In the genomic region with DNA sequence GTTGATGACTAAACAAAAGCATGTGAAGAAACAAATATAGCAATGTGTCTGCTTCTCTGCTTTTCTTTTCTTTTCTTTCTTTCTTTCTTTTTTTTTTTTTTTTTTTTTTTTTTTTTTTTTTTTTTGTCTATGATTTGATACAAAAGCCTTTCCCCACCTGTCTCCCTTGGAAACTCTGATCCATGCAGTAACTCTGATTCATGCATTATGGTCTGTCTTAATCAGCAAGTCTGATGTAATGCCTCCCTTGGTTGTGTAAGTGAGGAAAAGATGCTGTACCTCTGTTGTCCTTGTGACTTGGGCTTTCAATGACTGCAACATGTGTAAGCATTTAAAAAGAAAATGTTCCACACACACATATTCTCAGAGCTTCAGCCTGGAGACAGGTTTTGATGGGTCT, we compare ENCODE assay signal across 24 mouse cellular contexts.
DNase-seq lines count a peak whose midpoint lies in the region; TF ChIP-seq lines count a peak whose summit lies in the region.
"Had no signal": no experiment of that assay in that cellular context is flagged by ENCODE, and none has a peak within 500 bp of the region (broad histone marks: within the 10 kb centered on the region; RNA-seq: fewer than 3 reads in every experiment).

No protein-coding gene starts in this region.

- H3K4me2 ChIP-seq in myocyte (ENCODE audit: low read depth) = peak overlapping the region; percentile 73
- H3K4me2 ChIP-seq: forebrain, embryonic 12.5 days; heart, embryonic 12.5 days; hindbrain, embryonic 12.5 days; liver, embryonic 13.5 days; midbrain, embryonic 13.5 days; neural tube, embryonic 12.5 days; stomach, embryonic 15.5 days had no signal

- intact Hi-C loops in heart, postnatal 14 days (cut with DNase I) = no loop called here

- H3K36me3 ChIP-seq in C2C12 (ENCODE audit: control insufficient read depth, insufficient read depth) (no peaks in the 10 kb centered on the region), myocyte (ENCODE audit: control insufficient read depth, insufficient read depth) (no peaks in the 10 kb centered on the region)
- H3K36me3 ChIP-seq: forebrain, embryonic 12.5 days; heart, embryonic 12.5 days; hindbrain, embryonic 12.5 days; liver, embryonic 13.5 days; midbrain, embryonic 13.5 days; neural tube, embryonic 12.5 days; stomach, embryonic 15.5 days had no signal

- H3K4me3 ChIP-seq in C2C12 (ENCODE audit: insufficient read depth, poor library complexity, severe bottlenecking) (no peak overlapping the region), myocyte (no peak overlapping the region)
- H3K4me3 ChIP-seq: forebrain, embryonic 12.5 days; heart, embryonic 12.5 days; hindbrain, embryonic 12.5 days; liver, embryonic 13.5 days; megakaryocyte, embryonic 14.5 days; midbrain, embryonic 13.5 days; neural tube, embryonic 12.5 days; stomach, embryonic 15.5 days had no signal

- DNase-seq in NIH3T3 (ENCODE audit: low read depth) = peak; percentile 74
- peak; percentile 33 for DNase-seq in fibroblast of lung, adult 2 months (ENCODE audit: low read depth)
- DNase-seq in lung, postnatal 14 days = no peak
- no peak for DNase-seq in cerebellum, postnatal 36 days
- no peak for DNase-seq in heart, postnatal 14 days
- DNase-seq: adrenal gland, postnatal 10 days; cerebellum, adult 8-10 months; heart, postnatal 10 days; kidney, adult 18-20 months; kidney, postnatal 4 days; layer of hippocampus, adult 9-11 months; liver, embryonic 13.5 days; lung, adult 2 months; lung, postnatal 36 days; thymus, postnatal 4 days had no signal

- H3K79me2 ChIP-seq in C2C12 (ENCODE audit: control insufficient read depth, insufficient read depth) = no peaks in the 10 kb centered on the region
- H3K79me2 ChIP-seq in myocyte (ENCODE audit: control insufficient read depth, insufficient read depth) = no peaks in the 10 kb centered on the region

- TF ChIP-seq CTCF in C2C12 (IDR thresholded peaks at IDR 0.05; ENCODE audit: control insufficient read depth, insufficient read depth, insufficient read length) = no peak

- no peak for TF ChIP-seq POLR2A in myocyte (IDR thresholded peaks at IDR 0.05; ENCODE audit: insufficient read length, low read depth)

- H3ac ChIP-seq in C2C12 (ENCODE audit: control insufficient read depth, insufficient read length, low read depth) (no peak overlapping the region), myocyte (ENCODE audit: control insufficient read depth, insufficient read length) (no peak overlapping the region)

- H3K27me3 ChIP-seq in C2C12 (ENCODE audit: control insufficient read depth, insufficient read depth, insufficient read length) = no peaks in the 10 kb centered on the region
- H3K27me3 ChIP-seq in myocyte (ENCODE audit: control insufficient read depth, insufficient read depth, insufficient read length) = no peaks in the 10 kb centered on the region
- H3K27me3 ChIP-seq: heart, embryonic 12.5 days; hindbrain, embryonic 12.5 days; liver, embryonic 13.5 days; megakaryocyte, embryonic 14.5 days; midbrain, embryonic 13.5 days; neural tube, embryonic 12.5 days; stomach, embryonic 15.5 days had no signal

- H3K79me3 ChIP-seq in C2C12 (ENCODE audit: low read depth) = no peaks in the 10 kb centered on the region

TF ChIP-seq in C2C12, 6 proteins besides CTCF, POLR2A, EP300 and RAD21:
- TF ChIP-seq MYOG (IDR thresholded peaks at IDR 0.05; ENCODE audit: control insufficient read depth, extremely low read depth, insufficient read length) = no peak
- TF ChIP-seq MYOD1 (IDR thresholded peaks at IDR 0.05; ENCODE audit: control insufficient read depth, insufficient read length, low read depth) = peak; percentile 52
- TF ChIP-seq CEBPB (IDR thresholded peaks at IDR 0.05; ENCODE audit: low read depth) = peak; percentile 78

TF ChIP-seq in myocyte, 11 proteins besides CTCF, POLR2A, EP300 and RAD21:
- TF ChIP-seq TCF3 (IDR thresholded peaks at IDR 0.05; ENCODE audit: insufficient read length, low read depth) (no peak), MAX (IDR thresholded peaks at IDR 0.05; ENCODE audit: low read depth) (no peak), CEBPB (IDR thresholded peaks at IDR 0.05; ENCODE audit: insufficient read depth, poor library complexity, severe bottlenecking) (peak; percentile 96), USF1 (IDR thresholded peaks at IDR 0.05; ENCODE audit: low read depth) (no peak), MYOD1 (IDR thresholded peaks at IDR 0.05; ENCODE audit: control insufficient read depth in 1 of 3, insufficient read length in 2 of 3, low read depth in 2 of 3) (peak in 2 of 3 experiments; percentile 23)

Comparison
In these comparisons a context has a peak if more than half of its experiments do, and no peak if none do; other contexts are left out.
1. DNase-seq: peak in NIH3T3 (single experiment) and fibroblast of lung, adult 2 months (single experiment); none in lung, postnatal 14 days (single experiment), cerebellum, postnatal 36 days (0 of 2) and heart, postnatal 14 days (0 of 2).